24 mouse cellular contexts compared by ENCODE assay signal in genomic region chr12:113038414-113038813, GRCm38 (mm10). TPM values are rescaled to one million over a fixed set of nuclear protein-coding genes. Genes with fewer than 3 reads are reported as not detected.
DNase-seq lines count a peak whose midpoint lies in the region; TF ChIP-seq lines count a peak whose summit lies in the region.
"Had no signal": no experiment of that assay in that cellular context is flagged by ENCODE, and none has a peak within 500 bp of the region (broad histone marks: within the 10 kb centered on the region; RNA-seq: fewer than 3 reads in every experiment).

No protein-coding gene starts in this region.

- TF ChIP-seq CTCF in C2C12 (IDR thresholded peaks at IDR 0.05; ENCODE audit: control insufficient read depth, insufficient read depth, insufficient read length), result no peak

- peaks cover 39% of the 10 kb centered on the region for H3K79me3 ChIP-seq in C2C12 (ENCODE audit: low read depth)

- H3K79me2 ChIP-seq in C2C12 (ENCODE audit: control insufficient read depth, insufficient read depth), result peaks cover 99% of the 10 kb centered on the region

- H3ac ChIP-seq in C2C12 (ENCODE audit: control insufficient read depth, insufficient read length, low read depth), result no peak overlapping the region

- no peaks in the 10 kb centered on the region for H3K27me3 ChIP-seq in C2C12 (ENCODE audit: control insufficient read depth, insufficient read depth, insufficient read length)
- H3K27me3 ChIP-seq: embryonic facial prominence, embryonic 13.5 days; embryonic facial prominence, embryonic 15.5 days; forebrain, embryonic 12.5 days had no signal

- peaks cover 30% of the 10 kb centered on the region for H3K36me3 ChIP-seq in C2C12 (ENCODE audit: control insufficient read depth, insufficient read depth)
- H3K36me3 ChIP-seq: embryonic facial prominence, embryonic 13.5 days; embryonic facial prominence, embryonic 15.5 days; forebrain, embryonic 12.5 days had no signal

- H3K4me3 ChIP-seq in C2C12 (ENCODE audit: insufficient read depth, poor library complexity, severe bottlenecking), result no peak overlapping the region
- H3K4me3 ChIP-seq: embryonic facial prominence, embryonic 13.5 days; embryonic facial prominence, embryonic 15.5 days; erythroblast, embryonic 14.5 days; forebrain, embryonic 10.5 days; forebrain, embryonic 12.5 days had no signal

- DNase-seq in NIH3T3 (ENCODE audit: low read depth), result peak; percentile 21
- no peak for DNase-seq in frontal cortex, postnatal 36 days (ENCODE audit: low spot score in 2 of 2)
- DNase-seq in urinary bladder, postnatal 25 days (ENCODE audit: low spot score), result no peak
- no peak for DNase-seq in right cerebral cortex, postnatal 25 days
- DNase-seq: adrenal gland, adult 2 months; adrenal gland, postnatal 10 days; adrenal gland, postnatal 25 days; B cell, adult 2 months; cerebellum, adult 11 months; cerebellum, adult 18-20 months; cerebellum, adult 8-10 months; cerebellum, adult 9-11 months; cerebellum, postnatal 14 days; cerebellum, postnatal 36 days; embryo, embryonic 11 days had no signal

TF ChIP-seq in C2C12, 6 proteins besides CTCF, POLR2A, EP300 and RAD21:
- TF ChIP-seq CEBPB (IDR thresholded peaks at IDR 0.05; ENCODE audit: low read depth), result no peak
- TF ChIP-seq FOSL1 (IDR thresholded peaks at IDR 0.05; ENCODE audit: insufficient read depth, low read length, poor library complexity, severe bottlenecking), result no peak
- TF ChIP-seq MYOD1 (IDR thresholded peaks at IDR 0.05; ENCODE audit: control insufficient read depth, insufficient read length, low read depth), result no peak
- TF ChIP-seq USF1 (IDR thresholded peaks at IDR 0.05; ENCODE audit: low read depth), result peak; percentile 65
- peak; percentile 95 for TF ChIP-seq MAX (IDR thresholded peaks at IDR 0.05)

RNA-seq across cellular contexts. Expression of gene Pacs2, which starts 24.1 kb away (rescaled TPM):
- 48.8 TPM for polyA plus RNA-seq in C2C12 (2012; fragmentation: generic; extraction: Trizol)

RNA-seq across cellular contexts. Expression of gene Tex22, which starts 35.9 kb away (rescaled TPM):
- polyA plus RNA-seq in C2C12 (2012; fragmentation: generic; extraction: Trizol), result not detected
- polyA plus RNA-seq: embryonic facial prominence, embryonic 11.5 days; embryonic facial prominence, embryonic 13.5 days; embryonic facial prominence, embryonic 15.5 days; erythroblast, embryonic 14.5 days; forebrain, embryonic 10.5 days; forebrain, embryonic 12.5 days; forebrain, embryonic 14.5 days; forebrain, embryonic 16.5 days had no signal

RNA-seq across cellular contexts. Expression of gene Brf1, which starts 37.9 kb away (rescaled TPM):
- 27.2 TPM for polyA plus RNA-seq in C2C12 (2012; fragmentation: generic; extraction: Trizol)

RNA-seq across cellular contexts. Expression of gene Mta1, which starts 59.7 kb away (rescaled TPM):
- 90.8 TPM for polyA plus RNA-seq in C2C12 (2012; fragmentation: generic; extraction: Trizol)
